Mouse (Mus musculus) forelimb bud, embryonic 11.5 days (tissue): Measurements from ENCODE around the gene Tnrc6c.
A peak's percentile ranks its signal among the peaks of the same experiment; 100 is the strongest.

ENCODE experiments used
- DNase-seq: peaks from one replicate; pipeline ENCODE4 v3.0.0-alpha.2; 2012; ENCODE audit warnings: low read depth, low spot score

Tnrc6c gene

DNA sequence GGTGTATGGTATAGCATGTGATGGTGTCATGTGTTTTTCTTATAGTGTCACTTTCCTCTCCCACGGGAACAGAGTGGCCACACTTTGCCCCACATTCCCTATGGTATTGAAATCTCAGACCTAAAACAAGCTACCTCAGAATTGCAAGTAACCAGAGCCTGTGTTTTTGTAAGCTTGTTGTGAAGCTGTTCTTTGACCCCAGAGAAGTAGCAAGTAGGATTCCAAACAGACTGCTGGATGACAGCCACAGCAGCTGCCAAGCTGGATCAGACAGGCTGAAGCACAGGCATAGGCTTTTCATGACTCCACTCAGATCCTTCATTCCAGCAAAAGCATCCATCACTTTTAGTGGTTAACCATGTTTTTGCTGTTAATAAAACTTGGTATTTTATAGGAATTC lies 74.8 kb downstream of the Tnrc6c start:
- peak; percentile 4 for DNase-seq

DNA sequence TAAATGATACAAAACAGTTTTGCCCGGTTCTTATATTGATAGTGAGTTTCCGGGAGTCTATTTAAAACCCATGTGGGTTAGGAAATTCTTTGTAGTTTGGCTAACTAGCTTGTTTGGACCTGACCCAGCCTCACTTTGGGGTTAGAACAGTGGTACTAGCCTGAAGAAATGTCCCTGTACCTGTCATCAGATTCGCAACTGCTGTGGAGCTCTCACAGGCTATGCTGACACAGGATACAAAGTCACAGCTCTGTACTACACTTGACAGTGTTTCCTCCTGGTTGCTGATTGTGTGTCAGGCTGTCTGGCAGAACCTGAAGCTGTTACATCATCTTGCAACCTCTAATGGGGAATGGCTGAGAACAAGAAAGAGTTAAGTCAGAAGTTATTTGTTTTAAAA lies 75.3 kb downstream of the Tnrc6c start:
- DNase-seq: no peak

DNA sequence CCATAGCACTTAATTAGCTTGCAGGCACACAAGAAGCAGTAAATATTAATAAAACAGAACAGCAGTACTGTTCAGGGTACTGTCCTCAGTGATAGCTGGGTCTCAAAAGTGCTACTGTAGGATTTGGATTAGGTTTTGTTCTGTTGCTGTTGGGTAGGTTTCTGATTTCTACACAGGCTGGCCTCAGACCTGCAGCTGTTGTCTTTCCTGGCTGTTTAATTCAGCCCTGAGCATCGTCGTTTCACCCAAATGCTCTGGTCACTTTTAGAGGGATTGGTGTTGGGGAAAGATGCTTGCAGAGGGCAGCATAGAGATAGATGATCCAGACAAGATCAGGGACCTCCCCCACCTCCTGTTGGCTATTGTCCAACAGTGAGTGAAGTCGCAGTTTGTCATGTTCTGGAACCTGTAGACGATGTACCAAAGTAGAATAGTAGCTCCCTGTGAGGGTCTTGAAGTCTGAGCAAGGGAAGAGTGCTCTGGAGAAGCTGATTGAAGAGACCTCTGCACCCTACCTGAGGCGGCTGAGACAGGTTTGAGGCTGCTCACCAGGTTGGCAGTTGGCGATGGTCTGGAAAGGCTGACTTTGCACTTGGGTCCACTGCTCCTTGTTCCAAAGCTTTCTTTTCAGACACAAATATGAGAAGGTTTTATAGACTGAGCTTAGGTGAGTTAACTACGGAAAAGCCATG lies 75.9 kb downstream of the Tnrc6c start:
- no peak for DNase-seq

DNA sequence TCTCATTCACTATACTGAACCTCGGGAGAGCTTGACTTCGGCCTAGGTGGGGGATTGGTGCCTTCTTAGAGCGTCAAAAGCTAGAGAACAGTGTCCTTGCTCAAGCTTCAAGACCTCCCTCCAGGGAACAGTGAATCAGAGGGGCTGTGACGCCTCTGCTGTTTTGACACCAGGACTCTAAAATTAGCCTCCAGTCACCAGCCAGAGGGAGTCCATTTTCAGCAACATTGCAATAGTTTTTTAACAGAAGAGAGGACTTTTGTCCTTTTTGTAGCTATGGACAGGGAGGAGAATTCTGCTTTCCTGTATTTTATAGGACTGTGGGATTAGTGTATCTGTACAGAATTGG lies 76.4 kb downstream of the Tnrc6c start:
- no peak for DNase-seq

DNA sequence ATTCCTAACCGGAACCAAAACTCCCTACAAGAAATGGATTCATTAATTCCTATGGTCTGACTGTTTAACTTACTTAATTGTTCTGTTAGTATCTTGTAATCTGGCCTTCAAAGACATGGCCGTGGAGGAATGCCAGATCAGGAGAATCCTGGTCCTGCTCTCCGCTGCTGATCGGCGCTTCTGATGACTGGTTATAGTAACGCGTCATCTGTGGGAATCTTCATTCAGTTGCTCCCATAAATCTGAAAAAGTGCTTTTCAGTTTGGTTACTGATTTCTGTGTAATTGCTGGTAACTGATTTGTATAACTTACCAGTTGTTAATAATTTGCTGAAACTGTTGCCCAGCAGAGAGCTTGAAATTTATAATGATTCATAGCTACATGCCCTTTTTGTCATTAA lies 77.4 kb downstream of the Tnrc6c start:
- no peak for DNase-seq

DNA sequence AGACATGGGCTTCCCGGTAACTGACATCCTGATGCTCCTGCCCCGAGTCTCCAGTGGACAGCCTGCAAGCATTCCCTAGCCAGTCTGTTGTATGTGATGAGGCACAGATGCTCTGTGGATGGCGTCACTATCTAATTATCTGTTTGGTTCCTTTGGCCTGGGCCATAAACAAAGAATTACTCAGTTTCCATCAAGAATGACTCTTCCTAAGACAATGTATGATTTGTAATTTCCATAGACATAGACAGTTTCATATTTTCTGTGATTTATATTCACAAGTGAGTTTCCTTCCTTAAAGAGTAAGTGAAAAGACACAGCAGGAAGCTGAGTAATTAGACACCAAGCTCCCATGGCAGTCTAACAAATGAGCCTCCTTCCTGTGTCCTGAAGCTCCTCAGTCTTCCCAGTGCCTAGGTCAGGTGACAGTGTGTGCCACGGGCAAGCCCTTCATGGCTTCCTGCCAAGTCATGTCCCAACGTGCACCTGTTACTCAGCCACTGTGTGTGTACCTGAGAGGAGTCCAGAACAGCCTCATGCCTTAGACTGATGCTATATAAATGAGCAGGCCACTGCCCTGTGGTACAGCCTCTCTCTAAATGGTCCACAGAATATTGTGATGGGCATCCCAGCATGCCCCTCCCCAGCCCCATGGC lies 82.1 kb downstream of the Tnrc6c start:
- no peak for DNase-seq

DNA sequence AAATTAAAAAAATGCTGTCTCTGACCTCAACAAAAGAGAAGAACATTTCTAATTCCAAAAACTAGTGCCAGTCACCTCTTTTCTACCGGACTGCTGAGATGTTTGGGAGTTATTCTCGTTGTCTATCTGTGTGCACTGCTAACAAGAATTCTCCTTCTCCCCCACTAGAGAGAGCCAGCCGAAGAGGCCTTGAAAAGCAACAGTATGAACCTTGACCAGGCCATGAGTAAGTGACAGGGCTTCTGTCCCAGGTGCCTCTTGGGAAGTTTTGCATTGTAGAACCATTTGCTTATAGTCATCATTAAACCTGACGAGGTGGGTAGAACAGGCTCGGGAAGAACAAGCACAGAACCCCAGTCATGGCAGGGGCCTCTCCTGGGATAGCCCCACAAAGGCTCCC lies 84.0 kb downstream of the Tnrc6c start:
- DNase-seq: no peak

DNA sequence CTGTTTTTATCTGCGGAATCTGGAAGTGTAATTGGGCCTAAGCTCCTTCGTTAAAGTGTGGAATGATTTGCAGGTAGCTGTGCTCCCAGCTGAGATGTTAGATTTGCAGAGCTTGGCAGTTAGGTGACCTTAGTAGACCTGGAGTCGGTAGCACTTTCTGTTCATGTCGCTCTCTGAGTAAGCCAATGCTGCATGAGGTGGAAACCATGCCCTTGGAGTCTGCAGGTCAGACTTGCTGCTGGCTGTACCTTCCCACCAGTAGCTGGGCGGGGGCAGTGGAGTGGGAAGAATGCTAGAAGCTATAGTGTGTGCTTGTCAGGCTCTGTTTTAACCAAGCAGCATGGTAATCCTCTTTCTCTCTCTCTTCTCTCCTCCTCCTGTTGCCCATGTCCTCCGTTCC lies 87.0 kb downstream of the Tnrc6c start:
- DNase-seq: no peak

DNA sequence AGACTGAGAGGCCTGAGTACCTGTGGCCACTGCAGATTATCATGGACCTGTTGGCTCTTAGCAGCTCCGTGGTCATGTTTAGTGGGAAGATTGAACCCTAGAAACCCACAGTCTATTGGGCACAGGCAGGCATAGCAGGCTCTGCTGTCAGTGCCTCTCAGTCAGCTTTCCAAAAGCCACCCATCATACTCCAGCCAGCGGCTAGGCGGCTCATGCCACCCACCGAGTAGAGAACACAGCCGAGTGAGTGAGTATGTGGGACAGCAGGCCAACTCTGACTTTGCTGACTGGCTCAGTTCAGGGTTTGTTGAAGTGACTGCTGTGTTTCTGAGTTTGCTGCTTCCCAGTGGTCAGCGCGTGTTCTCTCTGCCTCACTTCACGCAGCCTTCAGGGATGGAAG lies 88.2 kb downstream of the Tnrc6c start:
- DNase-seq: no peak

DNA sequence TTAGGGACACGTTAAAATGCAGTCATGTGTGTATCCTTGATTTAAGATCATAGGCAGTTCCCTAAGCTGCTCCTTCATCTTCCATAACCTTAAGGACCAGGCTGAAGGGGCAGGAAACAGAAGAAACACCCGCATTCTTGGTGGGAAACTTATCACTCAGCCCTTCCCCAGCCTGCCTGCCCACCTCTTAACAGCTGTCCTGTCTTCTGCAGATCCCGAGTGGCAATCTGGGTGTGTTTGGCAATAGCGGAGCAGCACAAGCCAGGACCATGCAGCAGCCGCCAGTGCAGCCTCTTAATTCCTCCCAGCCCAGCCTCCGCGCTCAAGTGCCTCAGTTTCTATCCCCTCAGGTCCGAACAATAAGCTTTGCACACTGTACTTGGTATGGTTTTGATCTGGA lies 88.6 kb downstream of the Tnrc6c start:
- no peak for DNase-seq

DNA sequence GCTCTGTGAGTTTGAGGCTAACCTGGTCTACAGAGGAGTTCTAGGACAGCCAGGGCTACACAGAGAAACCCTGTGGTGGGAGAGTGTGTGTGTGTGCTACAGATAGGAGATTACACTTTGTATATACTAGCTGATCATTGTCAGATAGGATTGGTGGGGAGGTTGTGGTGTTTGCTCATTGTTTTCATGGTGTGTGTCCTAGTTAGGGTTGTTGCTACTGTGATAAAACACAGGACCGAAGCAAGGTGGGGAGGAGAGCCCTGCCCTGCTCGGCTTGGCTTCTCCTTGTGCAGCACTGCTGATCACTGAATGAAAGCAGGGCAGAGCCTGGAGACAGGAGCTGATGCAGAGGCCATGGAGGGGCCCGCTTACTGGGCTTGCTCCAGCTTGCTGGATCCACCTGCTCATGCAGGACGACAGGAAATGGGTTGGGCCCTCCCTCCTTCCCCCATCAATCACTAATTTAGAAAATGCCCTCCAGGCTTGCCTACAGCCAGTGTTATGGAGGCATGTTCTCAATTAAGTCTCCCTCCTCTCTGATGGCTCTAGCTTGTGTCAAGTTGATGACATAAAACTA lies 89.5 kb downstream of the Tnrc6c start:
- peak; percentile 26 for DNase-seq

DNA sequence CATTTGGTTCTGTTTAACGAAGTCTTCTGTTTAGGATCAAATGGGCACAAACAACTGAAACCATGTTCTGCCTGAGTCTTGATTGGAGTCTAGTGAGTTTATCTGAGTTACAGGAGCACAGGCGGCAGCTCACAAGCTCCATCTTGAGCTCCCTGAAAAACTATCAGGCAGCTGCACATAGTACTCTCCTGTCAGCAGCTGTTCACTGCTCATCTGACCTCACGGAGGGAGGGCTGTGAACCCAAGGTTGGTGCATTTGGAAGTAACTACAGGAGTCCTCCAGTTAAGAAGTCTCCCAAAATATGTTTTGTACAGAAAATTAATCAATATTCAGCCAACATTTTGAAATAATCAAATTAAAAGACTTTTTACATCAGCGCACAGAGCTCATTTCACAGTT lies 94.5 kb downstream of the Tnrc6c start:
- no peak for DNase-seq

DNA sequence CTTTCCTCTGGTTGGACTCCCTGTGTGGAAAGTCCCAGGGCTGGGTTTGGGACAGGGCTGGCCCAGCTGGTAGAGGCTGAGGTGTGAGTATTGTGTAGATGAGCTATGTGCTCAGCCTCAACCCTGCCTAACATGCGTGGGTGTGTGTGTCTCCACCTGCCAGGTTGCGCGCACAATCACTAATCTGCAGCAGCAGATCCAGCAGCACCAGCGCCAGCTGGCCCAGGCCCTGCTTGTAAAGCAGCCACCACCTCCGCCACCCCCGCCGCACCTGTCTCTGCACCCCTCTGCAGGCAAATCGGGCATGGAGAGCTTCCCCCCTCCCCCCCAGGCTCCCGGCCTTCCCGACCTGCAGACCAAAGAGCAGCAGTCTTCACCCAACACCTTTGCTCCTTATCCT lies 95.3 kb downstream of the Tnrc6c start:
- no peak for DNase-seq

DNA sequence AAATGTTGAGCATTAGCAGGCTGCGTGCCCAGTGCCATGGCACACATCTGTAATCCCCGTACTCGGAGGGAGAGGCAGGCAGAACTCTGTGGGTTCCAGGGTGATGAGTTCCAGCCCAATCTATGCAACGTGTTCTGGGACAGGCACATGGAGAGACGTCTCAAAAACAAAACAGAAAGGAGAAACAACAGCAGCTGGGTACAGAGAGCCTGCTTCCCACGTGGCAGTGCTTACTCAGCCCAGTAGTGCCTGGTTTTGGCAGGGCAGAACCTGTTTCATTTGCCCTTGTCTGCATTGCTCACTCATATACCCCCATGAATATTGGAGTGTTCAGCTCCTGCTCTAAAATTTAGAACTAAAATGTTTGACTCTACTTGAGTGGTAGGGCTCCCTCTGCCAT lies 97.5 kb downstream of the Tnrc6c start:
- DNase-seq: no peak

DNA sequence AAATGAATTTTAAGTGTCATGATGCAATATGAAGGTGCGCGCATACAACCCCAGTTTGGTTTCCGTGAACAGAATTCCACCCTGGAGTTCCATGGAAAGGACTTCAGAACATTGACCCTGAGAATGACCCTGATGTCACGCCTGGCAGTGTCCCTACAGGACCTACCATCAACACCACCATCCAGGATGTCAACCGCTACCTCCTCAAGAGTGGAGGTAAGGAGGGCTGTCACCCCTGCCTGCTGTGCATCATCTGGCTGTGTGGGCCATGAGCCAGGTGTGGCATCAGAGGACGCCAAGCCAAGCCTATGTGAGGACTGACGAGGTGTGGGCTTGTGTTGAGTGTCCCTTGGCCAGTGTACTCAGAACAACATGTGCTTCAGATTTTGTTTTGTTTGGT lies 101.8 kb downstream of the Tnrc6c start:
- DNase-seq: no peak

DNA sequence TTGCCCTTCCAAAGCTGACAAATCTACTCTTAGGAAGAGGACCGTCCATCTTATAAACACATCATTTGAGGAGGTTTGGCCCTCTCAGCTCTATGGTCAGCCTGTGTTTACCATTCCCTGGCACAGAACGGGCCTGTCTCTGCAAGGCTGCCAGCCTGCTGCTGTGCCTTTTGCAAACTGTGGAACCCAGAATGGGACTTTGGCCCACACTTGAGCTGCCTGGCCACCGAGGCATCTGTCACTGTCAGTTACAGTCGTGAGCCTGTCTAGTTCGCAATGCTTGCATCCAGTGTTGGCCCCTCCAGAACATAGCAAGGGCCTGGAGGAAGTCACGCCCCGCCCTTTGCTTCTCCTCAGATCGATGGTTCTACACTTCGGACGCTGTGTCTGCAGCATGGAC lies 105.2 kb downstream of the Tnrc6c start:
- DNase-seq: no peak

DNA sequence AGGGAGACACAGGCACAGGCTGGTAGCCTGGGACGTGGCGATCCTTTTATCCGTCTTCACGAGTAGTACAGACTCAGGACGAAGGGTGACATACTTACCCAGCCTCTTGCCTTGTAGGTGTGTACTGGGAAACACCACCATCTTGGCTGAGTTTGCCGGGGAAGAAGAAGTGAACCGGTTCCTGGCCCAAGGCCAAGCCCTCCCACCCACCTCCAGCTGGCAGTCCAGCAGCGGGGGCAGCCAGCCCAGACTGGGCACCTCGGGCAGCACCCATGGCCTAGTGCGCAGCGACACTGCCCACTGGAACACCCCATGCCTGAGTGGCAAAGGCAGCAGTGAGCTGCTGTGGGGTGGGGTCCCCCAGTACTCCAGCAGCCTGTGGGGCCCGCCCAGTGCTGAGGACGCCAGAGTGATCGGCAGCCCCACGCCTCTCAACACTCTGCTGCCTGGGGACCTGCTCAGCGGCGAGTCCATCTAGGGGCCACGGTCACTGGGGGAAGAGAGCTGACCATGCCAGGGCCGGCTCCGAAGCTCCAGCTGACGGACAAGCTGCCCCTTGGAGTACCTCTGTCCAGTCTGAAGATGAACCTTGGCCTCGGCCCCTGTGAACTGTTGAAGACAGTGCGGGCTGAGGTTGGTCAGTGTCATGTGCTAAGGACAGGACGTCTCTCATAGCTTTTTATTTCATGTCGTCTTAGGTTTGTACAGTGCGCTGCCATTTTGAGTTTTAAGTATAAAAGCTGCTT lies 106.5 kb downstream of the Tnrc6c start:
- DNase-seq: no peak

DNA sequence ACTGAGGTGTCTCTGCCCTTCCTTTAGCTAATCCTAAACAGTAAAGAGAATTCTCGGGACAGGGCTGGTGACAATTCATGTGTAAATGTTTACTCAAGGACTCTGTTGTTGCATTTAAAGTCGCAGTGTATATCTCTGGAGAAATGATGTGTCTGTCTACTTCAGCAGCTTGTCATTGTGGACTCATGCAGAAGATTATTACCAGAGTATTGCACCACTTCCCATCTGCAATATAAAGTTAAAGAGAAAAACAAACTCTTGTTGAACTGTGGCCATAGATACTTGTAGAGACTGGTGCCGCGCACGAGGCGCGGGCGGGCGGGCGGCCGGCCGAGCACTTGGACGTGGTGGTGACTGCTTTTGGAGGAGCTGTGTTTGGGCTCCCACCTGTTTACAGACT lies 107.7 kb downstream of the Tnrc6c start:
- no peak for DNase-seq

DNA sequence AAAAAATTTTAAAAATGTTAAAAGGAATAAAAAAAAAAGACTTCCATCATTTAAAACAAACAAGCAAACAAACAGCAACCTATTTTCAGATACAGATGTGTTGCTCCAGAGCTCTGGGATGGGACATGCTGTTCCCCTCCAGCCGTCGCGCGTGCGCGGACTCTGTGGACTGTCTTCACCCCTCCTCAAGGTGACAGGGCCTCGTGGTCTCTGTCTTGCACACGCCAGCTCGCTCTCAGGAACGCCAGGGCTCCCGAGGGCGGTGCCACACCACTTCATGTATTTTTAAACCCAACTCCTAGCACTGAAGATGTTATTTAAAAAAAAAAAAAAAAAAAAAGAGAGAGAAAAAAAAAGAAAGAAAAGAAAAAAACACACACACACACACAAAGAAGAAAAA lies 108.2 kb downstream of the Tnrc6c start:
- no peak for DNase-seq

DNA sequence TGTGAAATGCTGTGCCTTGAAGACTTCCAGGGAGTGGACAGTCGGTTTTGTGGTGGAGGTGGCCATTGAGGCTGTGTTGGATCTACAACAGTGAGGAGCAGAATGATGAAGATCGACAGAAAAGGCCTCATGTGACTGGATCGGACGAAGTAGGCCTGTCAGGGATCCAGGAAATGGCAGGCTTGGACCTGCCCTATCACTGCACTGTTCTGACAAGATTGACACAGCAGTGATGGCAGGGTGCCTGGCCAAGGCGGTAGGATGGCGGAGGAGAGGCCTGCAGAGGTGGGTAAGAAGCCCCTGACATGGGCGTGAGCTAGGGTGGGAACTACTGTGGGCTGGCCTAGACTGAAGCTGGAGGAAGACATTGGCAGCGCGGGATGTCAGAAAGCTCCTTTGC lies 110.2 kb downstream of the Tnrc6c start:
- no peak for DNase-seq

DNA sequence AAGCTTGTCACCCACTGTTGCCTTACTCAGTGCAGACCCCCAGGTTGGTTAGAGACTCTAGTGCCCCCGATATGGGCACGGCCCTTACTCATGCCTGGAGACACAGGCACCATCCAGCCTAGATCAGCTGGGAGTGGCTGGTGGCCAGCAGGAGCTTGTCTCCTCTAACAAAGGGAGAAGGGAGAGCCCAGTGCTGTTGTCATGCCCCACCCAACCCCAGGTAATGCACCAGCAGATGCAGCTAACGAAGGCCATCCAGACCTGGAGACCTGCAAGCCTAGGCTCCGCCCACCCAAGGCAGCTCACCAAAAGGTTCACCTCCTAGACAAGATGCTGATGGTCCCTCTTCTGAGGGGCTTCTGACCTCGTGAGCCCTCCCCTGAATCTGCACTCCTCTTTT lies 111.3 kb downstream of the Tnrc6c start:
- DNase-seq: no peak

DNA sequence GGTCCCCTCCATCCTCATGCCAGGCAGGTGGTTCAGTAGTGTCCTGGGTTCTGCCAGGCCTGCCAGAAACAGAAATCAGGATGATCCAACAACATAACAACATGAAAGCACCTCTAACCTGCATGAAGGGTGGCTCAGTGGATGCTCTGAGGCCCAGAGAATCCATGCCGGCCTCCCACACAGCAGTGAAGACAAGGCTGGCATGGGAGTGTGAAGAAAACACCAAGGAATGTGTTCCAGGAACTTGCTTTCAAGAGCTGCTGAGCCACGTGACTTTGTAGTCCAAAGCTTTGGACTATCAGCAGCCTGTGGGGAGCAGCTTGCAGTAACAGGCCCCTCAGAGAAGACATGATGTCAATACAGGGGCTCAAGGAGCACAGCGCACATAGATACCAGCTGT lies 112.2 kb downstream of the Tnrc6c start:
- no peak for DNase-seq
